Mouse (Mus musculus) right cerebral cortex, postnatal 36 days (tissue): ENCODE results near the gene Zfp622.
A peak's percentile ranks its signal among the peaks of the same experiment; 100 is the strongest.
"Not testable (repeated sequence)": the region's sequence is repeated elsewhere in the genome, so short reads cannot be mapped to it uniquely, and the experiment has no call there.

Source experiments
- DNase-seq, 2 experiments: peaks; one replicate each; pipeline ENCODE4 v3.0.0; 2022; ENCODE audit warnings: low spot score in 2 of 2, mixed read lengths in 1 of 2

The Zfp622 gene

DNA sequence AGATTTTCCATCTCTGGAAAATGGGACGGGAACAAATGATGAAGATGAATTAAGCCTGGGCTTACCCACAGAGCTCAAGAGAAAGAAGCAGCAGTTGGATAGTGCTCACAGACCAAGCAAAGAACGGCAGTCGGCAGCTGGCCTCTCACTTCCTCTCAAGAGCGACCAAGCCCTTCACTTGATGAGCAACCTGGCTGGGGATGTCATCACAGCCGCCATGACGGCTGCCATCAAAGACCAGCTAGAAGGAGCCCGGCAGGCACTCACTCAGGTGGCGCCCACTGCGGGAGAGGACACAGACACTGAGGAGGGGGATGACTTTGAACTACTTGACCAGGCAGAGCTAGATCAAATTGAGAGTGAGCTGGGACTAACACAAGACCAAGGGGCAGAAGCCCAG, 12.6 kb upstream of the Zfp622 start:
- DNase-seq = no peak

DNA sequence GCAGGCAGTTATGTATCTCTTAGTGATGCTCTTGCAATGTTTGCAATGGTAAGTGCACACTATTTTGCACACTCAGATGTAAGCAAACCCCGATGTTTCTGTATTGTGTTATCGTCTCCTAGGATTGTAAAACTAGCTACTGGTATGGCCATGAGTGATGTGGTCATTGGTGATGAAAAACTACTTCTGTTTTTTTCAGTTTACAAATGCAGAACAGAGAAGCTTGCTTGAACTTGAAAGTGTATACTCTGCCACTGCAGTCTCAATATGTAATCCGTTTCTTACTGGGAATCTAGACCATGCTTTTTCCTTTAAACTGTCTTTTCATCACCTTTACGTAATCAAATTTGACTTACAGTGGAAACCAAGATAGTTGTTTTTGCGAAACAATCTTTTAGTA, 11.4 kb upstream of the Zfp622 start:
- no peak for DNase-seq

DNA sequence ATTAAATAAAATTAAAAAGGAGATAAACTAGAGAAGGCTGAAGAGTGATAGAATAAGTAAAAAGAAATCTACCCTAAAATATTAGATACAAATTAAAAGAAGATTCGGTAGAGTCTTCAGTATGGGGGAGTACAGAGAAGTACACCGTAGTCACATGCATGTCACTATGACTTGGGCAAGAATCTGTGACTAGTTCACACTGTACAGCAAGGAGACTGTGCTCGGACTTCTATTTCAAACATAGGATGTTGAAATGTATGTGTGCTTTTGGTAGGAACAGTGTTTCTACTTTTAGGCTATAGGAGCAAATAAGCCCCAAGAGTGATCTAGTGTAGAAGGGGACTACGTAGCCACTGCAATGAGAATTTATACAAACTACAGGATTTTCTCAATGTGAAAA, 9.8 kb upstream of the Zfp622 start:
- DNase-seq = no peak

- DNase-seq = no peak
Observed at GRCm38 (mm10) chr15:25975810-25976209, 8.4 kb upstream of the Zfp622 start.

- DNase-seq = not testable (repeated sequence)
Observed at GRCm38 (mm10) chr15:25983614-25984013, 552 bp upstream of the Zfp622 start.

DNA sequence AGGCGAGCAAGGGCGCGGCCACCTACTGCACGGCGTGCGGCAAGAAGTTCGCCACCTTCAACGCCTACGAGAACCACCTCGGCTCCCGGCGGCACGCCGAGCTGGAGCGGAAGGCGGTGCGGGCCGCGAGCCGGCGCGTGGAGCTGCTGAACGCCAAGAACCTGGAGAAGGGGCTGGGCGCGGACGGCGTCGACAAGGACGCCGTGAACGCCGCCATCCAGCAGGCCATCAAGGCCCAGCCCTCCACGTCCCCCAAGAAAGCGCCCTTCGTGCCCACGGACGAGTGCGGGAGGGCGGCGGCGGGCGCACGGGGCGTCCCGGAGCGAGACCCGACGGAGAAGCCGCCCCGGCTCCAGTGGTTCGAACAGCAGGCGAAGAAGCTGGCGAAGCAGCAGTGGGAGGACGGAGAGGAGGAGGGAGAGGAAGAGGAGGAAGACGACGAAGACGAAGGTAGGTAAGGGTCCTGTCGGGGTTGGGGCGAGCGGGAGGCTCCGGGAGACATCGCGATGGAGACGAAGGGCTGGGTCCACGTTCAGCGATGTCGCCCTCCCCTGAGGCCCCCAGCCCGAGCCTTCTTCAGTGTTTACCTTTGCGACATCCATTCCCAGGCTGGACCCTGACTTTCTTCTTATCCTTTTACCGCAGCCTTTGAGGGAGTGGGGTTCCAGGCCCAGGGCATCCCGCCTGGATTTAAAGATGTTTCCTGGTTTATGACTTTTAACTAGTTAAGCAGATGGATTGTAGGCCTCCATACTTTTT, 747 bp downstream of the Zfp622 start:
- peak in 1 of 2 experiments; percentile 30 for DNase-seq

DNA sequence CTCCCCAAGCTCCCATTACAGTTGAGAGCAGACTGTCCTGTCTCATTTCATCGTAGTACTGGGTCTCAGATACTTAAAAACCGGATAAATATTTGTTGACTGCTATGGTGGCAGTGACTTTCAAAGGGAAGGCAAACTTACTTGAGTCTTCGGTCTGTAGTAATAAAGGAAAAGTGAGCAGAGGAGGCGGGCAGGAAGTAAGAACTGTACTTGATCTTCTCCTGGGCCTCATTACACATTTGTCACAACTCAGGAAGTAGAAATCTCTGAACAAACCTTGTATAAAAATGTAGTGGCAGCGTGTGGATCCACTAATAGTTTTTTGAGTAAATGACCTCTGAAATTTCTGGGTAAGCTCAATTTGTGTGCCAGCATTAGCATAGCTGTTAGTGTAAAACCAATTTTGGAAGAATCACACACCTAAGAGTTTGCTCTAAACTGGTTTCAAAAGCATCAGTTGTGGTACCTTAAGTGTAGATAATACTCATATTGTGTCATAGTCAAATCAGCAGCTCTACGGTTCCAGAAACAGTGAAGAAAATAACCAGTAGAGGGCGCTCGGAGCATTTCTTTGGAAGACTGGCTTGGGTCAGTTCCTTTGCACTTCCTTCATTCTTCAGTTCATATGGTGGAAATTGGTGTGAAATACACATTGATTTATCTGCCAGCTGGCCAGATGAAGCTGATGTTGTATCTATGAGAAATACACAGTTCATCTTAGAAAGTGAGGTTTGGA, 9.0 kb downstream of the Zfp622 start:
- peak; percentile 34 to 42 for DNase-seq

DNA sequence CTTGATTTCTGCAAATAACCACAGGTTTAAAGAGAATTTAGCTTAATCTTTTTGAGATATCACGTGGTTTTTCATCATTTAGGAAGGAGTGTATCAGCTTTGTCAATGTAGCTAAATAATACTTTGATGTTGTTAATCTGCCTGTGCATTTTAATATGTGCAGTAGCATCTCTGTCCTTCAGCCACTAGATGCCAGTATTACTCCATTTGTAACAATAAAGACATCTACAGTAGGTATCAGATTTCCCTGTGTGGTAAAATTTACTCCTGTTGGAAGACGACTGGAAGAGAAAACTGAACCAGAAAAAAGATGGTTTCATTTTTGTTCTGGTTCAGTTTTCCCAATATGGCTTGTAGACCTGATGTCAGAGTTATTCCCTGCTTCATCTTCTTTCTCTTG, 11.4 kb downstream of the Zfp622 start:
- no peak for DNase-seq

GRCm38 (mm10) chr15:25999545-25999944, 15.4 kb downstream of the Zfp622 start:
- DNase-seq = not testable (repeated sequence)

GRCm38 (mm10) chr15:26008621-26009020, 24.5 kb downstream of the Zfp622 start:
- no peak for DNase-seq

DNA sequence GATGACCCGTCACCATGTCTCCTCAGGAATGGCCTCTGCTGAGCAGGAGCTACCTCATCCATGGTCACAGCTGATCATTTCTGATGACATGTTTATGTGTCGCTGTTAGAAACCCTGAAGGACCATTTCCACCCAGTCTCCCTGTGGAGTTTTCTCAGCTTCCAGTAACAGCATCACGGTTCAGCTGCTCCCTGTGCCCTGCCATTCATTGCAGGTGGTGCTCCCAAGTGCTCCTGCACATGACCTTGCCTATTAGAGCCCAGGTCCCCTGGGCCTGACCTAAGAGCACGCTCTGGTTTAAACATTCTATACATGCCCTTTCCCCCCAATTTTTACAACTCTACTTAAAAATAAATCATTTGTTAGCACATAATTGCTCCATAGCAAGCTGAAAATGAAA, 28.7 kb downstream of the Zfp622 start:
- DNase-seq = no peak

DNA sequence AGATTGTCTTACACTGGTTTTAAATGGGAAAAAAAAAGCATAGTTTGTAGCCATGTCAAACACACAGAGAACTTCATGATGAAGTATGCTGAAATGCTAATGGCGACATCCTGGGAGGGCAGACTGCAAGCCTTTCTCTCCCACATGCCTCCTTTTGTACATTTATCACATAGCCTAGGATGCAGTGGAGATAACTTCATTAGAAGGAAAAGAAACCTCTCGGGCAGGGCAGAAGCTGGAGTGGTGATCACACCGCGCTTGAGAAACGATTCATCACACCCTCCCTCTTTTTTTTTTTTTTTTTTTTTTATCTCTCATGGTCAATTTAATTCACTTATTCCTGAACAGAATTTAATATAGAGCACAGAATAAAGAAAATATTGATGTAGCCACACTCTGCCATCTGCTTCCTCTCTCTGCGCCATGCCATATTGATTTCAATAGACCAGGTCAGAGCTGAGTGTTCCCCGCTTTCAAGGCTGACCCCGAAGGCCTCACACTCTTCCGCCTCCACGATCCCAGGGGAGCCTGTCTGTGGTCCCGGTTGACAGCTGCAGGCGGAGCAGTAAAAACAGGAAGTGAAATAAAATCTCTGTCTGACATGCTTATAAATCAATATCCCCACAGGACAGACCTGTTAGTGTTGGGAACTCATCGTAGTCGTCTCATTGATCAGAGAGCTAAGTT, 32.0 kb downstream of the Zfp622 start:
- no peak for DNase-seq

GRCm38 (mm10) chr15:26021721-26022120, 37.6 kb downstream of the Zfp622 start:
- DNase-seq = no peak

DNA sequence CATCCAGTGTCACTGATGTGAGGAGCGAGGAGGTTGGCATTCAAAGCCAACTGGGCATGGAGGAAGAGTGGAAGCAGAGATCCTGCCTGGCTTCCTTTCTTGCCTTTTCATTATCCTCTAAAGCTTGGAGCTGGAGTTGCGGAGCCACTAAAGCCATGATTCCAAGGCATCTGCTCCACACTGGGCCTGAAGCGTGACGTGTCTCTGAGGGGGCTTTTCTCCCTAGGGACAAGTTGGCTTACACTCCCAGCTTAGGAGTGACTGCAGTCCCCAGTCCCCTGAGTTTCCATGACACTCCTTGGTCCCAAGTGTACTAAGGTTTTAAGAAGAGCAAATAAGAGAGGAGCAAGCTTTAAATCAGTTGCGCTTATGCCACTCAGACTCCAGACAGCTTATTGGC, 38.5 kb downstream of the Zfp622 start:
- DNase-seq = no peak

- DNase-seq = no peak
Observed at GRCm38 (mm10) chr15:26031692-26032091, 47.5 kb downstream of the Zfp622 start.

GRCm38 (mm10) chr15:26040567-26040966, 56.4 kb downstream of the Zfp622 start:
- no peak for DNase-seq

DNA sequence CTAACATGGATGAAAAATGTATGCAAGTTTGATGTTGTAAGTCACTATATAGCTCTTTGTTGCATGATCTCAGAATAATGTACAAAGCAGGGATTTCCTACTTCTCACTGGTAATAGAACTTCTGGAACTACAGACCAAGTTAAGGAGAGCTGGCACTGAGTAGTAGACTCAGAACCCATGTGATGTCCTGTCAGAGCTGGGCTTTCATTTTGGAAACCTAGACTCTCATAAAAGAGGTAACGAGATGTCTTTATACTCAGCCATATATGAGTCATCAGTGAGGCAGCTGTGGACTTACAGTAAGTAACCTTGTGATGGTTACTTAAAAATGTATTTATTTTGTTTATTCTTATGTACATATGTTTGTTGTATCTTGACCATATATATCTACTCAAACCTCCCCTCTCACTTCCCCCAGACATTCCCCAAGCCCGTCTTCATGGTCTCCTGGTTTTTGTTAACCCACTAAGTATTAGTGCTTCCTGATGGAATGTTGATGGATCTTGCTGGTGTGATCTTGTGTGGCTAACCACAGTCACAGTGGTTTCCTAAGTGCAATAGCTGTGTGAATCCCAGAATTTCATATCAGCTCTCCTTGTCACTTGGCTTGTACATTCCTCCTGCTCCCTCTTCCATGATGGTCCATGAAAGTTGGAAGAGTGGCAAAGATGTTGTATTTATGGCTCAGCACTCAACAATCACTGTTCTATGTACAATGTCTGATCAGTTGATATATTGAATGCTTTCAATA, 57.2 kb downstream of the Zfp622 start:
- no peak for DNase-seq
